Mouse (Mus musculus) C2C12 (cell line): ENCODE data around the gene Rhod.

ENCODE experiments used
- CEBPB ChIP-seq: IDR thresholded peaks from one replicate; pipeline ENCODE4 v1.6.1; 2011; ENCODE audit warnings: low read depth, mild to moderate bottlenecking, control low read depth, moderate library complexity
- CTCF ChIP-seq: IDR thresholded peaks from one replicate; pipeline ENCODE4 v1.5.1; 2011; ENCODE audit not compliant: control insufficient read depth, insufficient read depth, insufficient read length
- FOSL1 ChIP-seq: IDR thresholded peaks from one replicate; pipeline ENCODE4 v1.8.0; 2011; ENCODE audit warnings: mild to moderate bottlenecking, low read length; ENCODE audit not compliant: poor library complexity, insufficient read depth, severe bottlenecking
- MAX ChIP-seq: IDR thresholded peaks from one replicate; pipeline ENCODE4 v1.6.1; 2011; ENCODE audit warnings: mild to moderate bottlenecking, control low read depth
- MYOD1 ChIP-seq: IDR thresholded peaks from one replicate; pipeline ENCODE4 v1.6.1; 2011; ENCODE audit warnings: low read depth; ENCODE audit not compliant: control insufficient read depth, insufficient read length
- MYOG ChIP-seq: IDR thresholded peaks from one replicate; pipeline ENCODE4 v1.6.1; 2011; ENCODE audit not compliant: control insufficient read depth, insufficient read length; ENCODE audit errors: extremely low read depth
- USF1 ChIP-seq: IDR thresholded peaks from one replicate; pipeline ENCODE4 v1.6.1; 2011; ENCODE audit warnings: low read depth, mild to moderate bottlenecking, control low read depth, moderate library complexity

DNA sequence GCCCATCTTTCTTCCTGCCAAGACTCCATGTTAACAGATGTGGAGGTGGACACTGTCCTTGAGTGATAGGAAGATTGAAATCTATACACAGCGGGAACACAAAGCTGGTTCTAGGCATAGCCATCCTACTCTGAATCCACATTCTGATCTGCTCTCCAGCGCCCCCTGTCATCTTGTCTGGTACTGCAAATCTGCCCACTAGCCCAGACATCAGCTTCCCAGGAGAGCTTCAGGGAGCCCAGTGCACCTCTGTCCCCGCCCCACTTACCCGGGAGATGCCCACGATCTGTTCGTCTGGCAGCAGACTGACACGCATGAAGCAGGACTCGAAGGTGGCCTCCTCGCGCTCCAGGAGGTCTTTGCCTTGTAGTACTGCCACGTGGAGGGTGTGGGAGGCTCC lies 17.0 kb upstream of the Rhod start:
- TF ChIP-seq CTCF (peak; percentile 40), MAX (no peak), CEBPB (no peak), FOSL1 (no peak), USF1 (no peak), MYOG (no peak), MYOD1 (no peak)
